Mouse (Mus musculus): ENCODE results near the gene Cep70.
A peak's percentile ranks its signal among the peaks of the same experiment; 100 is the strongest.

The Cep70 gene

GRCm38 (mm10) chr9:99243190-99243894 is at the start of gene Cep70:
Gene Cep70 (plus strand): TSS chr9:99243367.
- DNase-seq, result peak; percentile 96

DNA sequence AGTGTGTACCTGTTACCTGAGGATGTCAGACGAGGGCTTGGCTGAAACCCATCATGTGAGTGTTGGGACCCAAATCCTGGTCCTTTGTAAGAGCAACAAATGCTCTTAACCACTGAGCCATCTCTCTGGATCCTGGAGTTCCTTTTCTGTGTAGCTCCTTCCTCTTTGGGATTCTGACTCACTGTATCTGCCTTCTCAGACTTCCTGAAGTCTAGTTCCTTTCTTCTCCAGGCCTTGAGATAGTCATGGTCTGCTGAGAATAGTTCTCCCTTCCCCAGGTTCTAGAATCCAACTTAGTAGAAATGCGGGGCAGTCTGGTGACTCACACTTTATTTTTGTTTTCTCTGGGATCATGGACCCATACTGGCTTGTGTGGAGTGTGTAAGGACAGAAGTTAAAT is 30.5 kb upstream of the Cep70 start:
- DNase-seq, result no peak

- DNase-seq, result no peak
These were observed 27.0 kb upstream of the Cep70 start for GRCm38 (mm10) chr9:99216182-99216581.

- DNase-seq, result peak; percentile 77
These were observed 25.0 kb upstream of the Cep70 start for GRCm38 (mm10) chr9:99217999-99218719.

DNA sequence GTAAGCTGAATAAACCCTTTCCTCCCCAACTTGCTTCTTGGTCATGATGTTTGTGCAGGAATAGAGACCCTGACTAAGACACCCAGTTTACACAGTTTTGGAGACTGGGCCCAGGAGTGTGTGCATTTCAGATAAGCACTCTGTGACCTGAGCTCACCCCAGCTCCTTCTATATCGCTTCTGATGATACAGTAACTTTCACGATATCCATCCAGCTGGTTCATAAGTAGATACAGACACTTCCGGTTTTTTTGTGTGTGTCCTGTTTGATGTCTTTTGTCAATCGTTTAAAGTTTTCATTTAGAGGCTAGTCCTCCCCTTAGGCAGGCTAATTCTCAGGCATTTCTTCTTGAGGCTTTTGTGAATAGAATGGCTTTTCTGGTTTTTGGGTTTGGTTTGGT is 21.5 kb upstream of the Cep70 start:
- no peak for DNase-seq

- DNase-seq, result no peak
These were observed 18.6 kb upstream of the Cep70 start for GRCm38 (mm10) chr9:99224583-99224982.

DNA sequence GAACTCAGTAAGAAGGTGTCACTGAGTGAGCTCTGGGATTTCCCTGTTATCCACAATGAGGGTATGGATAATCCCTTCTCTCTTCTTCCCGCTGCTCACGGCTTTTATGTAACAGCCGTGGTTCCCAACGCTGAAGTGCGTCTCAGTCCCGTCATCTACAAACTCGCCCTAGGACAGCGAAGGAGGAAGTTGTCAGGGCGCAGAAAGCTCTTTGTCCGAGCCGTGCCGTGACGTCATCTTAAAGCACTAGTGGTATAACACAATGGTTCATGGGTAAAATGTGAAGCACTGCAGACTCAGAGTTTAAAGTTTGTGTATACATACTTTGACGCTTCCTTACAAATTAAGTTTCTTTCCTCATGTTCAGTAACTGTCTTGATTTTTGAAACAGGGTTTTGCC is 13.7 kb upstream of the Cep70 start:
- no peak for DNase-seq

DNA sequence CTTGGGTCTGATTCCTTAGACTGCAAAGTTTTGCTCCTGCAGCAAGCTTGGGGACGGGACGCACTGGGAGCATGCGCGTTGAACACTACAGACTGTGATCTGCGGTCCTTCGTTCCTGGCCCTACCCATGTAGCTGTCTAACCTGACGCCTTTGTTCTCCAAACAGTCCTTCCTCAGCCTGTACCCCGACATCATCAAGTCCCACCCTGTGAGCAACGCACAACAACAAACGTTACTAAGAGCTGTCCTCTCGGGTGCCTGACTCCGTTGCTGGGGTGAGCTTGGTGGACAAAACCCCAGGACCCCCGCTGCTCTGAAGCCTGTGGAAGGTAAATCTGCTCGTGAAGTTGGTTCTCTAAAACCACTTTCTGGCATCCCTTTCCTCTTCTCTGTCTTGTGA is 6.0 kb upstream of the Cep70 start, which contains the start of gene Faiml:
Gene Faiml, minus strand, starts transcription at position 101 of the 400 bp plus-strand sequence.
- no peak for DNase-seq

DNA sequence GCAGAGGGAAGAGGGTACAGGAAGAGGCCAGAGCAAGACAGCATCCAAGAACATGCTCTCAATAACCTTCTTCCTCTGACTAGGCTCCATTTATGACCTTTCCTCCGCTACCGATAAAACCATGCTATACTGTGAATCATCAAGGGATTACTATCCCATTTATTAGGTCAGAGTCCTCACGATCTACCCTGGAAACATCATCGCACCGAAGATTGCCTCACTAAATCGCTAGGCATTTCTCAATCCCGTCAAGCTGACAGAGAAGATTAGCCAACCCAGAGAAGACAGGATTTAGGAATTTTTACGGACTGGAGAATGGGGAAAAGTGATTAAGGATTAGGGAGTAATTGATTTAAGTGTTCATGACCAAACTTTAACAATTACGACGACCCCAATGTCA is 4.9 kb upstream of the Cep70 start:
- DNase-seq, result no peak

- DNase-seq, result no peak
These were observed 3.9 kb upstream of the Cep70 start for GRCm38 (mm10) chr9:99239256-99239655.

DNA sequence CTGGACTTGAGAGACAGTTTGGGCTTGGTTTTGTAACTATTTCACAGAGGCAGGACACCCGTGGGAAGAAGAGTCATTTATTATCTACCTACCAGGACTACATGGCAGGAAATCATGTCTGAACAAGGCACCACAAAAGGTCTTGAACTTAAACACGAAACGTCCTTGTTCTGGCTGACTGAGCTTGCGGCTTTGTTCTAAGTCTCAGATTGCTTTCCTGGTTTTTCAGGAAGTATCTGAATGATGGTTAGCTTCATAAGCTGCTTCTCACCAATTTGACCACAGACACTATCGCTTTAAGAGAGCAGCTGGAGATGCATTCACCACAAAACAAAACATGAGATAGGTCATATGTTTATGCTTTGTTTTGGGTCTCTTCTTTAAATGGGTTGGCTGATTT is 2.6 kb upstream of the Cep70 start:
- DNase-seq, result no peak

DNA sequence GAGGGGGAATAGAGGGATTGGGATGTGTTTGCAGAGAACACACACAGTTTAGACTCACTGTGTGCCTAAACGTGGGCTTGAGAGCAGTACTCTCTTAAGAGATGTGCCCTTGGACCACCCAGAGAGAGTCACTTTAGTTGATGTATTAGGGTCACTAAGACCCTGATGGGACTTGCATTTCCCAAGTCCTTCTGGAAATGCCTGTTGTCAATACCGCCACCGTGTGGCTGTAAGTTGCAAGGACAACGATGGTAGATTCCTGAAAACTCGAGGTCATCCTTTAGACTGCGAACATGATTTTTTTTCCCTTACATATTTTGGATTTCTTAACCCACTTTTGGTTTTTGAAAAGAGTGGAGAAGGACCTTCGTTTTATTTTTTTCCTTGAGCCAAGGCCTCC is 1.1 kb upstream of the Cep70 start:
- DNase-seq, result peak; percentile 64

GRCm38 (mm10) chr9:99242533-99243189 is 506 bp upstream of the Cep70 start:
- DNase-seq, result no peak

- DNase-seq, result no peak
These were observed 727 bp downstream of the Cep70 start for GRCm38 (mm10) chr9:99243895-99244293.

DNA sequence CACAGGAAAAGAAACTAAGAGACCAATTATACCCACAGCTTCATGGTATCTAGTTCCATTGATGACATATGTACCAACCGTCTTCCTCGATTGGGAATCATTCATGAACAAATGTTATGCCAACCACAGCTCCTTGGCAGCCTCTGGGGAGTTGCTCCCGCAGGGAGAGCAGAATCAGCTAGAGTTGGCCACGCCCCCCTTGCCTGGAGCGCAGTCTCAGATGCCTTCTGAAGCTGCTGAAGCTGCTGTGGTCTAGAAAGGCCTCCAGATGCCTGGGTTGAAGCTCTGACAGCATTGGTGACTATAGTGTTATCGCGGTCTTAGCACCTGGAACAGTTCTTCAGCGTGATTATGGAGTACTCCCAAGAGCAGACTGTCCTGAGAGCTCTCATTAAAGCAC is 5.1 kb downstream of the Cep70 start:
- DNase-seq, result no peak

DNA sequence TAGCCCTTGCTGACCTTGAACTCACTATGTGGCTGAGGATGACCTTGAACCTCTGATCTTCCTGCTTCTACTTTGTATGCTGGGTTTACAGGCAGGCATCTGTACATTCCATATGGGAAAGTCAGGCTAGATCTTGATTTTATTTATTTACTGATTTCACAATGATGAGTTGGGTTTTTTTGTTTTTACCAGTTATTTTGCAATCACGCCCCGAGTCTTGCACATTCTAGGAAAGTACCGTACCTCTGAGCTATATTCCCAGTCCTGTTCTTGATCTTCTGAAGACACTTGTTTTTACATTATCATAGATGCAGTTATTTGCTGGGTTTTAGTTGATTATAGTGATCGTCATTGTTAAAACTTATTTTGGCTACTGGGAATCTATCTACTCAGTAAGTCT is 5.7 kb downstream of the Cep70 start:
- no peak for DNase-seq

DNA sequence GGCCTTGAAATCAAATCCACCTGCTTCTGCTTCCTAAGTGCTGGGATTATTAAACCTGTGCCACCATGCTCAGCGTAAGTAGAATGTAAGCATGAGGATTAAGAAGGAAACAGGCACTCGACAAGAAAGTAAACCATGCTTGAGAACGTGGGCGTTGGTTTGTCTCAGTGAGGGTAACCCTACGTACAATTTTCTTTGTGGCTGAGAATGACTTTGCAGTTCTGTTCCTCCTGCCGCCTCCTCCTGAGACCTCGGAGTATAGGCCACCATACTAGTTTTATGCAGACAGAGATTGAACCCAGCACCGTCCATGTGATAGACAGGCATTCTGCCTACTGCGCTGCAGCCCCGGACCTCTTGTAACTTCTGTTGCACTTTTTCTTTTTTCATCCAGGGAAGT is 10.7 kb downstream of the Cep70 start:
- no peak for DNase-seq

DNA sequence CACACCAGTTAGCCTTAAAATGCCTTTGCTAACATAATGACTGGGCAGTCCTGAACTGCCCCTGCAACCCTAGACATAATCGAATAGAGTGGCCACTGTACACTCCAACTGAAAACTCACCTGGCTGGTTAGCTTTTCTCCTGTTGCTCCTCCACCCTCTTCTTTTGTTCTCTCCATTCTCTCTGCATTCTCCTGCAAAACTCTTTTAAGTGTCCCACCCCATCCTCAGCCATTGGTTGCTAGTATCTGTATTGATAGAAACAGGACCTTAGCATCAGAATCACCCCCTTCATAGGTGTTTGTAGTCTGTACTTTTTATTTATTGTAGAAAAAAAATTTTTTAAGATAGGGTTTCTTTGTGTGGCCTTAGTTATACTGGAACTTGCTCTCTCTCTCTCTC is 13.0 kb downstream of the Cep70 start:
- no peak for DNase-seq

GRCm38 (mm10) chr9:99256821-99257220 is 13.7 kb downstream of the Cep70 start:
- DNase-seq, result no peak

DNA sequence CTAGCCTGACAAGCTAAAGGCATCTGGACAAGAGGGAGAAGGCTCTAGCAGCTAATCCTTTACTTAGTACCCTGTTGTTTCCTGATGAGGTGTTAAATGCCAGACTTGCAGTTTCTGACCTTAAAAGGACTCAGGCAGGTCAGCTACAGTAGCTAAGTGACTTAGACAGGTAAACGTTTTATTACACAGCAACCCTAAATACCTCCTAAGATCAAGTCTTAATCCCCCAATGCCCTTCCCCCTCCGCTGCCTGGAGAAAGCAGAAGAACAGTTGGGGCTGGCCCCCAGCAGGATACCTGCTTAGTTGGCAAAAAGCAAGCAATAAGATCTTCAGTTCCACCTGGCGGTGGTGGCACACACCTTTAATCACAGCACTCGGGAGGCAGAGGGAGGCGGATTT is 15.7 kb downstream of the Cep70 start:
- no peak for DNase-seq

DNA sequence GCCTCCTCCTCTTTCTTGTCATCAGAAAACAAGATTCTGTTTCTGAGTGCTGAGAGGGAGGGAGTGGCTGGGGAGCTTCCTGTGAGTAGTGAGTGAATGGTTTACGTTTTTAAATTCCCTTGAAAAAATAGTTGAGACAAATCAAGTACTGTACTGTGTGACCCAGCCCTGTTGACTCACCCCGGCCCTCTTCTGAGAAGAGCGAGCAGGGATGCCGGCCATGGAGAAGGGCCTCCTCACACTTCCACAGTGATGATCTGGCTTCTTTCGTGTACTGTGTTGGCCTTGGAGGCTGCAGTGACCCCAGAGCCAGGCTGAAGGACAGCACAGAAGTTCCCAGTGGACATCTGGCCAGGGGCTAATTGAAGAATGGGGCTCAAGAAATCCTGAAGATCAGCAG is 61.1 kb downstream of the Cep70 start:
- no peak for DNase-seq

DNA sequence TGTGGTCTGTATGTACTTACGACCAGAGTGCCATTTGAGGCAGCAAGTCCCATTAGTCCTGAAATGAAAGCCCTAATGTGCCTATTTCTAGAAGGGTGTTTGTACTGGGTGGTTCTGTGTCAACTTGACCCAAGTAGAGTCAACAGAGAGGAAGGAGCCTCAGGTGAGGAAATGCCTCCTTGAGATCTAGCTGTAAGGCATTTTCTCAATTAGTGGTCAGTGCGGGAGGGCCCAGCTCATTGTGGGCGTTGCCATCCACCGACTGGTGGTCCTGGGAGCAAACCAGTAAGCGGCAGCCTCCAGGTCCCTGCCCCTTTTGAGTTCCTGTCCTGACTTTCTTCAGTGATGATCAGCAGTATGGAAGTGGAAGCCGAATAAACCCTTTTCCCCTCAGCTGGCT is 63.1 kb downstream of the Cep70 start:
- DNase-seq, result peak; percentile 22

DNA sequence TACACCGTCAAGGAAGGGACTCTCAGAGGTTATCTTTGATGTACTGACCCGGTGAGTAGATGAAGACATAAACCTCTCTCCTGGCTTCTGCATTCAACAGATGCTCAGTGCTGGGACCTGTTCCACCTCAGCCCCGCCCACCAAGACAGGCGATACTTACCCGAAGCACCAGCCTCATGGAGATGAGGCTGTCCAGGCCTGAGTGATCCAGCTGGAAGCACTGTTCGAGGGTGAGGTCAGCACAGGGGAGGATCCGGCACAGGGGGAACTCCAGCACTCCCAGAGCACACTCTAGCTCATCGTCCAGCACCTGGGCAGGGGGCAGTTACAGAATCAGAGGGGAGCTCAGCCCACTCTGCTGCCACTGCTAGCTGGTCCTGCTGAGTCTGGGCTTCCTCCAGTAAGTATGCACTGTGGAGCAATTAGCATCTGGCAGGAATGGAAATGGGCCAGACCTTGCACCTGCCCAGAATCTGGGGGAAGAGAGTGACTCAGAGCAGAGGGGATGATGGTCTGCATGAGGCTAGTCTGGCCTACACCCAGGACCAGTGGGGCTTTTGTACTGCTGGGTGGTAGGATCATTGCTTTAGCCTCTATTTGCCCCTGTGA is 76.3 kb downstream of the Cep70 start:
- DNase-seq, result no peak

GRCm38 (mm10) chr9:99320006-99320405 is 76.8 kb downstream of the Cep70 start:
- no peak for DNase-seq
